Mouse (Mus musculus): ENCODE measurements around the gene Thada. TPM values are rescaled to one million over a fixed set of nuclear protein-coding genes. Genes with fewer than 3 reads are reported as not detected.
"Not testable (repeated sequence)": the region's sequence is repeated elsewhere in the genome, so short reads cannot be mapped to it uniquely, and the experiment has no call there.

The Thada gene
- polyA plus RNA-seq, 1 experiment from 2014 or later, result 10.3 TPM

DNA sequence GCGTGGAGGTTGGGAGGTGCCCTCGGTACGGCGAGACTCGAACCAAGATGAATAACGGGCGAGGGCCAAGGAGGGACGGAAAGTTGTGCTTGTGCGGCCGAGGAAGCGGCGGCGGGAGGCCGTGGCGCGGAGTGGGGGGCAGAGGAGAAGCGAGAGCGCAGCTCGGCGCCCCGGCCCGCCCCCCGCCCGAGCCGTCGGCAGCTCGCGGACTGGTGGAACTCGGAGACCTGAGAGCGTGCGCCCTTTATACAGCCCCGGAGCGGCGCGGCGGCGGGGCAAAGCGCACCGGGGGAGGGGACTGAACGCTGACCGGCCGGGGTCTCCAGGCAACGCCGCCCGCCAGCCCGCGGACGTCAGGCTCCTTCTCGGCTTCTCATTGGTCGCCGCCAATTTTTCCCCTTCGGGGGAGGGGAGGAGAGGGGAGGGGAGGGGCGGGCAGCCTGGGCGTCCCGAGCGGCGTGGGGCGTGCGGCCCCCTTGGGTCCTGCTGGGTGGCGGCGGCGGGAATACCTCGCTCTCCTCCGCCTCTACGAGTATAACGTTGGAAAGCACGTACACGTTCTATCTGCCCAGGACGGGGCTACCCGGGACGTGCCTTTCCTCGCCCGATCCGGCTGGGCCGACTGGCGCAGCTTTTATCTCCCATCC, 278.2 kb downstream of the Thada start, which contains the start of gene Zfp36l2:
Gene Zfp36l2, minus strand, starts transcription at position 221 of the 647 bp plus-strand sequence.
- Histone ChIP-seq H3K4me3 (peak within 1 kb of the TSS; percentile 87), H3K4me2 (peak within 1 kb of the TSS; percentile 83), H3K27me3 (no peaks in the 10 kb centered on the region), H3K36me3 (peaks cover 26% of the 10 kb centered on the region), H3K4me1 (peaks cover 36% of the 10 kb centered on the region), H3K9me3 (no peaks in the 10 kb centered on the region), H3K9ac (peak within 1 kb of the TSS; percentile 99), H3K27ac (peak within 1 kb of the TSS; percentile 99)
- ATAC-seq (ENCODE audit: insufficient number of reproducible peaks, insufficient read depth, low FRiP score, low TSS enrichment, low read depth), result peak; percentile 91
- under 1% methylated on average over 70 of the region's 76 CpGs for WGBS

DNA sequence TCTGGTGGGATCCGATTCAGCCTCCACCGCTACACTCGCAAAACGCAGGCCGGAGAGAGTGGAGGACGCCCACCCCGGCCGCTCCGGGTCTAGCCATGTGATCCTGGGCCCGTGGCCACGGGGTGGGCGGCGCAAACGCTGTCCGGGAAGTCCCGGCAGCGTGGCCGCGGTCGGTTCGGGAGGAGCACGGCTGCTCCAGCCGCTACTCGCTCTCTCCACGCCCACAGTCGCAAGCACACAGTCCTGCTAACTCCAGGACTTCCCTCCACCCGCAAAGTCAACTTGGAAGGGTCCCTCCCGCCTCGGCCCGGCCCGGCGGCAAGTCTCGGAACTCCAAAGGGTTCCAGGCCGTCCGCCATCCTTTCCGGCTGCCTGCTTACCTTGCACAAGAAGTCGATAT, 278.7 kb downstream of the Thada start:
- not testable (repeated sequence) for H3K9me3 ChIP-seq, H3K27me3 ChIP-seq
- H3K27ac ChIP-seq, result peak overlapping the region; percentile 99
- peak; percentile 1 for ATAC-seq (ENCODE audit: insufficient number of reproducible peaks, insufficient read depth, low FRiP score, low TSS enrichment, low read depth)
- H3K4me3 ChIP-seq, result peak overlapping the region; percentile 87
- H3K4me1 ChIP-seq, result peaks cover 42% of the 10 kb centered on the region
- H3K36me3 ChIP-seq, result peaks cover 21% of the 10 kb centered on the region
- peak overlapping the region; percentile 83 for H3K4me2 ChIP-seq
- H3K9ac ChIP-seq, result peak overlapping the region; percentile 99
- under 1% methylated on average over 15 of the region's 37 CpGs for WGBS

DNA sequence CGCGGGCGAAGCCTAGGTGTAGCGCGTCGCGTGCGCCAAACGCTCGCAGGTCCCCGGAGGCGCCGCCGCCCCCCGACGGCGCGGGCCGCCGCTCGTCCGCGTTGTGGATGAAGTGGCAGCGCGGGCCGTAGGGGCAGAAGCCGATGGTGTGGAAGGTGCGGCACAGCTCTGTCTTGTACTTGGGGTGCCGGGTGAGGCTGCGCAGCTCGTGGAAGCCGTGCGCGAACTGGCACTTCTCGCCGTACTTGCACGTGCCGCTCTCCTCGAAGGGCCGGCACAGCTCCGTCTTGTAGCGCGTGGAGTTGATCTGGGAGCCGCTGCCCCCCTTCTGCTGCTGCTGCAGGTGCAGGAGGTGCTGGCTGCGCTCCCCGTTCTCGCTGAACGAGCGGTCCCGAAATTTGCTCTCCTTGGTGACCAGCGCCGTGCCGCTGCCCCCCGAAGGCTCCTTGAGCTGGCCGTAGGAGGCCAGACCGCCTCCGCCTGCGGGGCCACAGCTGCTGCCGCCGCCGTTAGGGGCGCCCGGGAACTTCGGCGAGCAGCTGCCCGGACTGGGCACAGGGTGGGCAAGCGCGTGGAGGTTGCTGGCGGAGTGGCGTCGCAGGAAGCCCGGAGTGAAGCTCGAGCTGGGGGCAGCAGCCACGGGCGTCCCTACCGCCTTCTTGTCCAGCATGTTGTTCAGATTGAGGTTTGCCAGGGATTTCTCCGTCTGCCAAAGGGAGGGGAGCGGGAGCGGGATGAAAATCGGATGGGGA, 279.4 kb downstream of the Thada start:
- under 1% methylated on average over 80 of the region's 80 CpGs for WGBS

DNA sequence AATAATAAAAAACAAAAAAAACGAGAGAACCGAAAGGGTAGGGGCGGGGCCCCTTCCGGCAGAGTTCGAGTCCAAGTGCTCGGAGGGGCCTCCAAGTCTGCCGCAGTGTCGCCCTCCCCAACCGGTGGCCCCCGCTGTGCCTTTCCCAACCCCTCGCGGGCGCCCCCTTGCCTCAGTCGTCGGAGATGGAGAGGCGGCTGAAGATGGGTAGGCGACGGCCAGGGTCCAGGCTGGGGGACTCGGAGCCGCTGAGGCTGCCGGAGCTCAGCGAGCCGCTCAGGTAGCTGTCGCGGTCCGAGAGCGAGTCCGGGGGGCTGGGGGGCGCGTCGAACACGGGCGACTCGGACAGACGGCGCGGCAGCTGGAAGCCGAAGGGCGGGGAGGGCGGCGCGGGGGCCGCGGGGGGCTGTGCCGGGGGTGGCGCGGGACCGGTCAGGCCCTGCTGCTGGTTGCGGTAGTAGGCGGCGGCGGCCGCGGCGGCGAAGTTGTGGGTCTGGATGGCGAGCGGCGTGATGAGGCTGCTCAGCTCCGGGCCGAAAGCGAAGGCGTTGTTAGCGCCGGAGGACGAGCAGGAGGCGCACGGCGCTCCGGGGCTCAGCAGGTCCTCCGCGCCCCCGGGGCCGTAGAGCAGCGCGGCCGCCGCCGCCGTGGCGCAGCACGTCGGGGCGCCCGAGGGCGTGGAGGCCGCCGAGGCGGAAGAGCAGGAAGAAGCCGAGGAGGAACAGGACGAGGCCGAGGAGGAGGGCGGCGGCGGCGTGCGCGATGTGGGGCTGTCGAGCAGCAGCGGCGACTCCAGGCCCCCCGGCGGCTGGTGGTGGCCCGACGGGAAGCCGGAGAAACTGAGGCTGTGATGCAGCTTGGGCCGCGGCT, 280.2 kb downstream of the Thada start:
- Histone ChIP-seq H3K27ac (peak overlapping the region; percentile 99), H3K9ac (peak overlapping the region; percentile 99), H3K4me2 (peak overlapping the region; percentile 63), H3K4me1 (peaks cover 52% of the 10 kb centered on the region), H3K4me3 (peak overlapping the region; percentile 87), H3K27me3 (no peaks in the 10 kb centered on the region), H3K36me3 (peaks cover 14% of the 10 kb centered on the region), H3K9me3 (no peaks in the 10 kb centered on the region)
- under 1% methylated on average over 76 of the region's 108 CpGs for WGBS
- no peak for ATAC-seq (ENCODE audit: insufficient number of reproducible peaks, insufficient read depth, low FRiP score, low TSS enrichment, low read depth)

More for the DNA sequence above, 279.4 kb downstream of the Thada start:
- Histone ChIP-seq H3K27ac (peak overlapping the region; percentile 99), H3K9ac (peak overlapping the region; percentile 99), H3K4me1 (peaks cover 48% of the 10 kb centered on the region), H3K9me3 (no peaks in the 10 kb centered on the region), H3K4me2 (peak overlapping the region; percentile 63), H3K27me3 (no peaks in the 10 kb centered on the region), H3K4me3 (peak overlapping the region; percentile 87), H3K36me3 (peaks cover 15% of the 10 kb centered on the region)
- ATAC-seq (ENCODE audit: insufficient number of reproducible peaks, insufficient read depth, low FRiP score, low TSS enrichment, low read depth), result no peak

DNA sequence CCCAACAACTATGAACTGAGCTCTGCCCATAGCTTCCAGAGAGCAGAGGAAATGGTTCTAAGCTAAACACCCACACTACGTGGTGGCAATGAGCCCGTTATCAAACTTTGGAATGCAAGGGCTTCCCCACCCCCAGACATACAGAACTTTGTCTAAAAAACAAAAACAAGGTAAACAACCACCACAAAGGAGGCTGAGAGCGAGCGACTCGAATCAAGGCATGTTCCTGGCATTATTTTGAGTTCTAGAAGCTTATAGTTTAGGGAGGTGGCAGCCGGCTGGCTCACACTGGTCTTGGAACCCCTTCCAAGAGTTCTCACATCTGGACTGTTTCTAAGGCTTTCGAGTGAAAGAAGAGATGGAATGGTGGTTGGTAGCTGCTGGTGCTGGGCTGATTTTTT, 281.0 kb downstream of the Thada start:
- Histone ChIP-seq H3K27me3 (no peaks in the 10 kb centered on the region), H3K9me3 (no peaks in the 10 kb centered on the region), H3K36me3 (peaks cover 14% of the 10 kb centered on the region), H3K4me2 (peak overlapping the region; percentile 63), H3K4me1 (peaks cover 52% of the 10 kb centered on the region), H3K9ac (peak overlapping the region; percentile 99), H3K4me3 (peak overlapping the region; percentile 87), H3K27ac (peak overlapping the region; percentile 99)
- no peak for ATAC-seq (ENCODE audit: insufficient number of reproducible peaks, insufficient read depth, low FRiP score, low TSS enrichment, low read depth)
- 4% methylated on average over 7 of the region's 7 CpGs for WGBS

DNA sequence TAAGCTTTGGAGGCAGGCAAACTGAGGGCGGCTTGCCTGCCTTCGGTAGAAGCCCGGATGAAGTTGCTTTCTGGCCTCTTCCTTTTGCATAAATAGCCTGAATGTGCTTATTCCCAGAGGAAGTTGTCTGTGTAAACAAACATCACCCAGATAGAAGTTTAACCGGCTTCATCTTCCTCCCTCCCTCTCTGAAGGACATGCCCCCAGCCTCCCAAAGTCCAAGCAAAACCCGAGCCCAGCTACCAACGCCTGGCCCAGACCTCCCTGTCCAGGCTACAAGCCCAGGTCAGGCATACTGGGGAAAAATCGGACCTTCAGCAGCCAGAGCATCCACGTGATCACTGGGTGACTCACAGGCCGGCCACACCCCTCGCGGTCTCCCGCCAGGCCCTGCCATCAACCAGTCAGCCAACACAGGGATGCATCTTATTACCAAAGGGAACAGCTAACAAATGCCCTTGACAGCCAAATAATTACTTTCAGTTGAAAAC, 282.7 kb downstream of the Thada start:
- Histone ChIP-seq H3K4me2 (peak overlapping the region; percentile 83), H3K36me3 (peaks cover 14% of the 10 kb centered on the region), H3K4me3 (peak overlapping the region; percentile 46), H3K27me3 (no peaks in the 10 kb centered on the region), H3K9me3 (no peaks in the 10 kb centered on the region), H3K9ac (peak overlapping the region; percentile 73), H3K4me1 (peaks cover 42% of the 10 kb centered on the region), H3K27ac (peak overlapping the region; percentile 95)
- no peak for ATAC-seq (ENCODE audit: insufficient number of reproducible peaks, insufficient read depth, low FRiP score, low TSS enrichment, low read depth)
- under 1% methylated on average over 12 of the region's 12 CpGs for WGBS

DNA sequence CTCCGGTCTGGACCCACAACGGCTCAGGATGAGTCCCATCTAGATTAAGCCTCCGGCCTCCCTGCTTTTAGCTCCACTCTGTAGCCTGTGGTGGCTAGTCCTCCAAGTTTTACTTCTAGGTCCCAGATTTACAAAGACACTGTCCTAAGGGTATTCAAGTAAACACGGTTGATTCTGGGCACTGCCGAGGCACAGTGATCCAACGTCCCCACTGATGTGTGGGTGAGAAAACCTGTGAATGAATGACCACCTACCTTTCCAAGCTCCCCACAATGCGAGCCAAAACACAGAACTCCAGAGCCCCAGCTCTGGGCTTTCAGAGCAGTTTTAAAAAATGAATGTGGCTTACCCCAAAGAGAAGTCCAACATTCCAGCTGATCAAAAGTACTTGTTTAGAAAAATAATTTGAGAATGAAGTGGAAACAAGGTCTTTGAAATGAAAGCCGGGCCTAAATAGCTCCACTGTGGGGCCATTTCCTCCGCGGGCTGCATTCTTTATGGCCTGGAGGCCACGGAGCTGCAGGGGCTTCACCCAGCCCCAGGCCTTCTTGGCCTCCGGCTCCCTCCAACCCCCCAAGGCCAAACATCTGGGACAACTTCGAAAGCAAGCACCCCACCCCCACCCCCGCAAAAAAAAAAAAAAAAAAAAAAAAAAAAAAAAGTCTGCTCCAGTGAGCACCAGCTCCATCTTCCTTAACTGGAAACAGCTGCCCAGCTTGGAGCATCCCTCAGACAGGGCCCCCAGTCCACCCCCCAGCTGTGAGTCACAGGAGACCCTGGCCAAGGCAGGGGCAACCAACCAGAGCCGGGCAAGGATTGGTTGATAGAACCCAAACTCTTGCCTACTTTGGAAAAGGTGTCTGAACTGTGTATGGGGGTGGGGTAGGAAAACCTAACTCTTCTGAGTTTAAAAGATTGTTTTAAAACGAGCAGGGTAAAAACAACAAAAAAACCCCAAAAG, 283.4 kb downstream of the Thada start:
- peak overlapping the region; percentile 83 for H3K4me2 ChIP-seq
- 16% methylated on average over 16 of the region's 16 CpGs for WGBS
- ATAC-seq (ENCODE audit: insufficient number of reproducible peaks, insufficient read depth, low FRiP score, low TSS enrichment, low read depth), result peak; percentile 50; the same call in 1 of the 2 replicates
- no peaks in the 10 kb centered on the region for H3K9me3 ChIP-seq
- peak overlapping the region; percentile 73 for H3K9ac ChIP-seq
- no peaks in the 10 kb centered on the region for H3K27me3 ChIP-seq
- H3K36me3 ChIP-seq, result peaks cover 14% of the 10 kb centered on the region
- H3K27ac ChIP-seq, result peak overlapping the region; percentile 95
- peak overlapping the region; percentile 46 for H3K4me3 ChIP-seq
- peaks cover 42% of the 10 kb centered on the region for H3K4me1 ChIP-seq

DNA sequence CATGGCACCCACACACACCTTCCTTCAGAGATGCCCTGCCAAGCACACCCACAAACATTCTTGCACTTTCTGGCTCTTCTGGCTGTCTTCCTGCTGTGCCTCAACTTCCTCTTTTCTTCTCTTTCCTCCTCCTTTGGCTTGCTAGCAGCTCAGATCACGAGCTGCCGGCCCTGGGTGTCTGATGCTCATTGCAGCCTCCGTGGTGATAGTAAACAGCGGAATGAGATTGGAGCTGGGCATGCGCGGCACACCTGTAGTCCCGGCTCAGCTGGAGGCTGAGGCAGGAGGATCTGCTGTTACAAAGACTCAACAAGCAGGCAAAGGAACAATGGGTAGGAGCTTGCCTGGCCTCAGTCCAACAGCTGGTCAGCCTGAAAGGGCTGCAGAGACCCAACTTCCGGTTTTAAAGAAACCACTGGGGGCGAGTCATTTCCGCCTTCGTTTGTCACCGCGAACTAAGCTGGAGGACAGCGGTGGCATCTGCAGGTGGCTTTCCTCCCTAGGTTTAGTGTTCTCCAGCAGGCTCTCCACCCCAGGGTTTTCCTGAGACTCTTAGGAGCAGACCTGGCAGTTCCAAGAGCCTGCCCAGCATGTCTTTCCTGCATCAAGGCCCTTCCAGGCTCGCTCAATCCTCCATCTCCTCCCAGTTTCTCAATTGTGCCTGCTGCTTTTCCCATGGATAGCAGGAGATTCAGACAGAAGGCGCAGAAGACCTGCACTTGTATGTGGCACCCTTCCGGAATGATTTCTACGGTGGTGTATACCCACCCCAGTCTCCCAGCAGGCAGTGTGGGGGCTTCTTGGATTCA, 284.3 kb downstream of the Thada start:
- Histone ChIP-seq H3K27me3 (no peaks in the 10 kb centered on the region), H3K9me3 (no peaks in the 10 kb centered on the region), H3K27ac (peak overlapping the region; percentile 95), H3K36me3 (peaks cover 13% of the 10 kb centered on the region), H3K4me2 (peak overlapping the region; percentile 83), H3K4me1 (peaks cover 42% of the 10 kb centered on the region), H3K9ac (peak overlapping the region; percentile 22; the same call in 1 of the 2 replicates), H3K4me3 (no peak overlapping the region; the same call in 1 of the 2 replicates)
- WGBS, result 65% methylated on average over 18 of the region's 18 CpGs
- no peak for ATAC-seq (ENCODE audit: insufficient number of reproducible peaks, insufficient read depth, low FRiP score, low TSS enrichment, low read depth)

DNA sequence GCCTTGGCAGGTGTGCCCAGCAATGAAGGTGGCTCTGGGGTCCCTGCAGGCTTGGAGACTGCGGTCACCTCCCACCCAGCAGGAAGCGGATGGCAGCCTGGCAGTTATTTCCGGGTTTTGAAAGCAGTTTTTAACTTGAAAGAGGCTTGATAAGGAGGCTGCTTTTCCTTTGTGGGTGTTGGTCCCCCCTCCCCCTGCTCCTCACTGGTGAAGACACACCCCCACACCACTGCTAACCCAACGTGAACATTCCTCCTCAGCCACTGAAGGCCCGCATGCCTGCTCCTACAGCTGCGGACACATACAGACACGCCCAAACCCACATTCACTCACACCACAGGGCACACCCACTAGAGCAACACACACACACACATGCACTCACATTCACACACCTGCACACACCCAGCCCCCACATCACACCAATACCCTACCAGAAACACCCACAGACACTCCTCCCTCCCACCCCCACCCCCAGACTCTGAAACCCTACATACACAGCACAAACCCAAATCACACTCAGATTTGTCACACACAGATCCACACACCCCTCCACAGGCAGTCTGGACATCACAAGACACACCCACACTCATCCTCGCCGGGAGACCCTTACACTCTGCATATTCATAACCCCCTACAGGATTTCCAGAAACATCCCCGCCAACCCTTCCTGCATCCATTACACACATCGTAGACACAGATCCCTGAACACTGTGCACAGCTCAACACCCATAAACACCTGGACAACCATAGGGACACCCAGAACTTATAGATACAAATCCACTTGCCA, 285.1 kb downstream of the Thada start:
- Histone ChIP-seq H3K9ac (0 out of 2 replicates have a peak overlapping the region, but pooled peaks have one; percentile 0), H3K36me3 (peaks cover 5% of the 10 kb centered on the region), H3K27ac (peak overlapping the region; percentile 95), H3K27me3 (no peaks in the 10 kb centered on the region), H3K4me1 (peaks cover 42% of the 10 kb centered on the region), H3K4me3 (no peak overlapping the region), H3K9me3 (no peaks in the 10 kb centered on the region), H3K4me2 (peak overlapping the region; percentile 7; the same call in 1 of the 2 replicates)
- 39% methylated on average over 11 of the region's 11 CpGs for WGBS
- ATAC-seq (ENCODE audit: insufficient number of reproducible peaks, insufficient read depth, low FRiP score, low TSS enrichment, low read depth), result peak; percentile 57; the same call in 1 of the 2 replicates
